Mouse (Mus musculus) limb, embryonic 13.5 days (tissue): ENCODE results near the gene Cers2. TPM values are rescaled to one million over a fixed set of nuclear protein-coding genes. Genes with fewer than 3 reads are reported as not detected.

Experiments used
- ATAC-seq: fragments of 200-750 bp; cut with Nextera tagmentation; 2 replicates; pipeline ENCODE4 v1.8.0; 2017; ENCODE audit warnings: low read depth, moderate number of reproducible peaks, moderate TSS enrichment; ENCODE audit not compliant: low FRiP score
- H3K27ac ChIP-seq: fragments of 300-500 bp; sonication (generic); 2 replicates; pipeline ENCODE4 v1.5.1; 2015; ENCODE audit warnings: inconsistent platforms, mild to moderate bottlenecking, moderate library complexity
- H3K27me3 ChIP-seq: fragments of 300-500 bp; sonication (generic); 2 replicates; pipeline ENCODE4 v1.6.1; 2015; ENCODE audit warnings: mild to moderate bottlenecking, inconsistent platforms
- H3K36me3 ChIP-seq: fragments of 300-500 bp; sonication (generic); 2 replicates; pipeline ENCODE4 v1.6.1; 2015; ENCODE audit warnings: inconsistent platforms, mild to moderate bottlenecking, moderate library complexity
- H3K4me1 ChIP-seq: fragments of 300-500 bp; sonication (generic); 2 replicates; pipeline ENCODE4 v1.6.1; 2015; ENCODE audit warnings: inconsistent platforms
- H3K4me2 ChIP-seq: fragments of 300-500 bp; sonication (generic); replicated peaks from 2 replicates; pipeline ENCODE4 v1.6.1; 2015; ENCODE audit warnings: inconsistent platforms, mild to moderate bottlenecking, moderate library complexity
- H3K4me3 ChIP-seq: fragments of 300-500 bp; sonication (generic); 2 replicates; pipeline ENCODE4 v1.5.1; 2015; ENCODE audit warnings: moderate library complexity, mild to moderate bottlenecking, inconsistent platforms
- H3K9ac ChIP-seq: fragments of 300-500 bp; sonication (generic); 2 replicates; pipeline ENCODE4 v1.6.1; 2015; ENCODE audit warnings: mild to moderate bottlenecking, inconsistent platforms
- H3K9me3 ChIP-seq: fragments of 300-500 bp; sonication (generic); 2 replicates; pipeline ENCODE4 v1.6.1; 2016; ENCODE audit warnings: inconsistent platforms
- WGBS: fragments of 180-500 bp; shearing (Covaris S2); methylation state at CpG from one replicate; pipeline ENCODE4 v1.1.7; 2015; 5-methylcytosine and 5-hydroxymethylcytosine counted together
- polyA plus RNA-seq: library from polyadenylated mRNA; unstranded; fragments of >200 nt; fragmentation: Nextera tagmentation; extraction: Ambion mirVana; gene quantifications from 2 replicates; pipeline ENCODE4 v1.2.1, GENCODE M21; 2015

Cers2 gene
- polyA plus RNA-seq, 1 experiment from 2014 or later = 184 TPM

DNA sequence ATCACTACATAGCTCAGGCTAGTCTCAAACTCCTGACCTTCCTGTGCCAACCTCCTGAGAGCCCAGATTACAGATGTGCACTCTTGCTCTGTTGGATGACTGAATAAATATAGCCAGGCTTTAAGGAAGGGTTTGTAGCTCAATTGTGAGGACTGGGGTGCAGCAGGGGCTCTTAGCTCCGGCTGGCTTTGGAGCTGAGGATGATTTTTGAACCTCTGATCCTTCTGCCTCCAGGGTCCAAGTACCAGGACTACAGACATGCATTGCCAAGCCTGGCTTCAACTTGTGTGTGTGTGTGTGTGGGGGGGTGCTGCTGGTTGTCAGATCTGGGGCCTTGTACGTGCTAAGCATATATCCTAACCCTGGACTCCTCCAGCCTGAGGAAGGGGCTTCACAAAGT lies 21.7 kb upstream of the Cers2 start:
- no peak overlapping the region for H3K27ac ChIP-seq
- no peak overlapping the region for H3K4me3 ChIP-seq
- peaks cover 10% of the 10 kb centered on the region; the same call in 1 of the 2 replicates for H3K4me1 ChIP-seq
- no peak for ATAC-seq
- no peak overlapping the region for H3K9ac ChIP-seq
- H3K4me2 ChIP-seq = no peak overlapping the region
- H3K36me3 ChIP-seq = peaks cover 88% of the 10 kb centered on the region
- no peaks in the 10 kb centered on the region for H3K9me3 ChIP-seq
- no peaks in the 10 kb centered on the region for H3K27me3 ChIP-seq
- 92% methylated on average over 2 of the region's 2 CpGs for WGBS

DNA sequence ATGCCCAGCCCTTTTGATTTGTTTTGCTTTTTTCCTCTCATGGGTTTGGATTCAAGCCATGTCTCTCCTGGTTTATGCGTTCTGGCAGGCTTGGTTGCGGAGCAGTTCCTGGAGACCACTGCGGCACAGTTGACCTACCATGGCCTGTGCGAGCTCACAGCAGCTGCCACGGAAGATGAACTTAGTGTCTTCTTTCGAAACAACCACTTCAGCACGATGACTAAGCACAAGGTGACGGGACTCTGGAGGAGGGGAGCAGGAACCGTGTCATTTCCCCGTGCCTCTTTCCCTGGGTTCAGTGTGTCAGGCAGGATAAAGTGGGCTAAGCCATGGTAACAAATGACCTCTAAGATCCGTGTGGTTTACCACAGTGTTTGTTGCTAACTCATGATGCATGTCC lies 21.1 kb upstream of the Cers2 start:
- Histone ChIP-seq H3K9ac (no peak overlapping the region), H3K9me3 (no peaks in the 10 kb centered on the region), H3K4me1 (peaks cover 10% of the 10 kb centered on the region; the same call in 1 of the 2 replicates), H3K27me3 (no peaks in the 10 kb centered on the region), H3K4me3 (no peak overlapping the region), H3K36me3 (peaks cover 84% of the 10 kb centered on the region), H3K27ac (no peak overlapping the region), H3K4me2 (no peak overlapping the region)
- no peak for ATAC-seq
- 85% methylated on average over 11 of the region's 11 CpGs for WGBS

DNA sequence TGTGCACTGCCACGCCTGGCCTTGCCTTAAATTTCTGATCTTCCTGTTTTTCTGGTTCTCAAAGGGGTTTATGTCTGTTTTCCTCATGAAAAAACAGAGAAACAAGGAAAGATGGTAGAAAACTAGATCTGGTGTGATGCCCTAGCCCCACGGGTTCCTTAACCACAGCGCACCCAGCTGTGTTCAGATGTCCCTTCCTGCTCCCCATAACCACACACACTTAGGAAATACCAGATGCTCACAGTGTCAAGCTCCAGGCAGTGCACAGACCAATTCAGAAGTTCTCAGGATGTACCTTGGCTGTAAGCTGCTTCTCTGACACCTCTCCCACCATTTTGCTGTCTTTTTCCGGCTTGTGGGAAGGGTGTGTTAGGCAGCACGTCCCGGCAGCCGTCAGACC lies 20.3 kb upstream of the Cers2 start:
- ATAC-seq = no peak
- H3K27me3 ChIP-seq = no peaks in the 10 kb centered on the region
- H3K4me2 ChIP-seq = no peak overlapping the region
- H3K4me3 ChIP-seq = no peak overlapping the region
- H3K9ac ChIP-seq = no peak overlapping the region
- WGBS = 88% methylated on average over 7 of the region's 7 CpGs
- H3K4me1 ChIP-seq = peaks cover 10% of the 10 kb centered on the region; the same call in 1 of the 2 replicates
- H3K9me3 ChIP-seq = no peaks in the 10 kb centered on the region
- H3K36me3 ChIP-seq = peaks cover 78% of the 10 kb centered on the region
- H3K27ac ChIP-seq = no peak overlapping the region

DNA sequence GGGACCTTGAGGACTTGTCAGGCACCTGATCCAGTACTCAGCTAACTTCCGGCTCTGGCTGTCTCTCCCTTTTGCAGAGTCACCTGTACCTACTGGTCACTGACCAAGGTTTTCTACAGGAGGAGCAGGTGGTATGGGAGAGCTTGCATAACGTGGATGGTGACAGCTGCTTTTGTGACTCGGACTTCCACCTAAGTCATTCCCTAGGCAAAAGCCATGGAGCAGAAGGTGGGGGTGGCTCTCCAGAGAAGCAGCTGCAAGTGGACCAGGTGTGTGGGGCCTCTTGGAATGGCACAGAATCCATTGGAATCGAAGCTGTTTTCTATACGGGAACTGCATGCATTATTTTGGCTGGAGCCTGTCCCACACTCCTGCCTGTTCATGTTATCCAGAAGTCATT lies 19.9 kb upstream of the Cers2 start:
- WGBS = 81% methylated on average over 5 of the region's 5 CpGs
- Histone ChIP-seq H3K9ac (no peak overlapping the region), H3K4me2 (no peak overlapping the region), H3K4me1 (peaks cover 10% of the 10 kb centered on the region; the same call in 1 of the 2 replicates), H3K9me3 (no peaks in the 10 kb centered on the region), H3K27me3 (no peaks in the 10 kb centered on the region), H3K4me3 (no peak overlapping the region), H3K36me3 (peaks cover 74% of the 10 kb centered on the region), H3K27ac (no peak overlapping the region)
- ATAC-seq = no peak

DNA sequence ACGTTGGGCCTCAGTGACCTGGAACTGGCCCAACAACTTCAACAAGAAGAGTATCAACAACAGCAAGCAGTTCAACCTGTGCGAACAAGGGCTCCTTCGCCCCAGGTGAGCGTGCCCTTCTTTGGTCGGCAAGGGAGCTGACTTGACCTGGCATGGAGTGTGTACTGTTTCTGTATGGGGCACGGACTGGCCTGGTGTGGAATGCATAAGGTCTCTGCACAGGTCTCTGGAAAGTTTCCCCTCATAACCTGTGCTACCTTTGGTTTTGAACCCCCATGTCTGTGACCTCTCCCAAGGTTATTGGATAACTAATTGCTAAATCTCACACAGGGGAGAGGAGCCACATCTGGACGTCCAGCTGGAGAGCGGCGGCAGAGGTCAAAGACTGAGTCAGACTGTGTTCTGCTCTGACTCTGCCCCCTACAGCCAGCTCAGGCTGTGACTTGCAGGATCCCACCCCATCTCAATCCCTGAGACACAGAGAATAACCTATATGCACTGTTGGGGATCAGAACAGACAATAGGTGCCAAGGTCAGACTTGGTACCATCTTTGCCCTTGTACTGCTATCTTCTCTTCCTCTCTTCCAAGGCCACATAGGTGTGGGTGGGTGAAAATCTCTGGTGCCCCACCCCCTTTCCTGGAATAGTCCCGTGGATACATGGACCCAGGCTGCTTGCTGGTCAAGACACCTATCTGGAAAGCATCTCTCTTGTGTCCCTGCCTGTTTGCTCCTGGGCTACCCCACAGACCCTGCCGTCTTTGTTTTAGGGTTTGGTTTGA lies 19.1 kb upstream of the Cers2 start:
- Histone ChIP-seq H3K4me3 (no peak overlapping the region), H3K36me3 (peaks cover 67% of the 10 kb centered on the region), H3K9ac (no peak overlapping the region), H3K27ac (peak overlapping the region; percentile 28; the same call in 1 of the 2 replicates), H3K4me1 (peaks cover 10% of the 10 kb centered on the region; the same call in 1 of the 2 replicates), H3K9me3 (no peaks in the 10 kb centered on the region), H3K27me3 (no peaks in the 10 kb centered on the region), H3K4me2 (no peak overlapping the region)
- ATAC-seq = 0 out of 2 replicates have a peak, but pooled peaks have one; percentile 21
- WGBS = 72% methylated on average over 11 of the region's 11 CpGs

DNA sequence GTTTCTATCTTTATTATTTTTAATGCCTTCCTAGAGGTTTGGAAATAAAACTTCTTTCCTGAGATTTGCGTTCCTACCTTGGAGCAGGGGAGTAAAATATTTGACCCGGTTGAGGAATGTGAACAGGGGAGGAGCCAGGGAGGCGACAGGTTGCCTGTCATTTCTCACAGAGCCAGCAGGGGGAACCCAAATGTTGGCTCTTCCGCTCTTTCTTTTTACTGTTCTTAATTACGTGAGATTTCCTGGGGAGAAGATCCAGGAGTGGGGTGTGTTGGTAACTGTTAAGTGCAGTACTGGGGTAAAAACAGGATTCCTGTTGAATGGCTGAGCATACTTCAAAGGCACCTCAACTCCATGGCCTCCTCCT lies 18.5 kb upstream of the Cers2 start:
- WGBS = 9% methylated on average over 5 of the region's 5 CpGs
- Histone ChIP-seq H3K9ac (no peak overlapping the region), H3K36me3 (peaks cover 61% of the 10 kb centered on the region), H3K27me3 (no peaks in the 10 kb centered on the region), H3K4me1 (peaks cover 10% of the 10 kb centered on the region; the same call in 1 of the 2 replicates), H3K4me3 (no peak overlapping the region), H3K4me2 (no peak overlapping the region), H3K9me3 (no peaks in the 10 kb centered on the region), H3K27ac (peak overlapping the region; percentile 28; the same call in 1 of the 2 replicates)
- ATAC-seq = peak; percentile 66; the same call in 1 of the 2 replicates

DNA sequence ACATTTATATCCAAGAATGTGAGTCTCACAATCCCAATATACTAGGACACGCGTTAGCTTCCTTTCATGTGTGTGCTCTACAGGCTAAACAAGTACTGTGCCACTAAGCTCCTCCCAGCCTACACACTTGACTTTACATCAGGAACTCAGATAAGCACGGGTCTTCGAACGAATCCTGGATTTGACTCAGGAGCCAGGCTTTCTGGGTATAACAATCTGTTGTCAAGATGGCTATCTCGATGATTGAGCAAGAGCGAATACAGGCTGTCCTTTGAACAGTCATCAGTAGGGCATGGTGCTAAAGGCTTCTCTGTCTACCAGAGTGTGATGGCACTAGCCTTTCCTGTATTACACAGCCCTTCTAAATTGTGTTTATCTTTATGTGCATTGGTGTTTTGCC lies 16.6 kb upstream of the Cers2 start:
- no peaks in the 10 kb centered on the region for H3K9me3 ChIP-seq
- no peak for ATAC-seq
- no peaks in the 10 kb centered on the region for H3K27me3 ChIP-seq
- WGBS = 90% methylated on average over 7 of the region's 7 CpGs
- H3K27ac ChIP-seq = no peak overlapping the region
- H3K36me3 ChIP-seq = peaks cover 41% of the 10 kb centered on the region
- no peak overlapping the region for H3K4me2 ChIP-seq
- no peak overlapping the region for H3K9ac ChIP-seq
- peaks cover 10% of the 10 kb centered on the region; the same call in 1 of the 2 replicates for H3K4me1 ChIP-seq
- no peak overlapping the region for H3K4me3 ChIP-seq

DNA sequence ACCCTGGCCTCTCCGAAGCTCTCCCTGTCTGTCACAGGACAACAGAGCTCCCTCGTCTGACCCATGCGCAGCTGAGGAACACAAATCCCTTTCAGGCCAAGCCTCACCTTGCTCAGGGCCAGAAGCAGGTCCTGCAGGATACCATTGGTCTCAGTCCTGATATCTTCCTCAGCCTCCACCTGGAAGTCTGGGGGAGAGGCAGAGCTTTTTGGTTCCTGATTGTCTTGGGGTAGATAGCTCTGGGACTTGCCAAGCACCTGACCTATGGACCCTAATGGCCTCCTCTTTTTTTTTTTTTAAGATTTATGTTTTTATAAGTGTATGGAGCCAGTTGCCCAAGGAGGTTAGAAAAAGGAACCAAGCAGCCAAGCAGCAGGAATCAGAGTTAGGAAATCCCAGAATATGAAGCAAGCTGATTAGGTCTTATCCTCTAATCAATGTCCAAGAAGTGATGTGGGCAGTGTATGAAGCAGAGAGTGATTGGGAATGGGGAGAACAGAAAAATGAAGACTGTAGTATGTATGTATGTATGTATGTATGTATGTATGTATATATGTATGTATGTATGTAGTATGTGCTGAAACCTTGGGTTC lies 13.3 kb upstream of the Cers2 start:
- H3K4me2 ChIP-seq = no peak overlapping the region
- H3K9ac ChIP-seq = no peak overlapping the region
- no peak overlapping the region for H3K4me3 ChIP-seq
- H3K27ac ChIP-seq = no peak overlapping the region
- 81% methylated on average over 3 of the region's 3 CpGs for WGBS
- ATAC-seq = no peak
- no peaks in the 10 kb centered on the region for H3K9me3 ChIP-seq
- peaks cover 2% of the 10 kb centered on the region; the same call in 1 of the 2 replicates for H3K4me1 ChIP-seq
- peaks cover 16% of the 10 kb centered on the region for H3K36me3 ChIP-seq
- no peaks in the 10 kb centered on the region for H3K27me3 ChIP-seq

DNA sequence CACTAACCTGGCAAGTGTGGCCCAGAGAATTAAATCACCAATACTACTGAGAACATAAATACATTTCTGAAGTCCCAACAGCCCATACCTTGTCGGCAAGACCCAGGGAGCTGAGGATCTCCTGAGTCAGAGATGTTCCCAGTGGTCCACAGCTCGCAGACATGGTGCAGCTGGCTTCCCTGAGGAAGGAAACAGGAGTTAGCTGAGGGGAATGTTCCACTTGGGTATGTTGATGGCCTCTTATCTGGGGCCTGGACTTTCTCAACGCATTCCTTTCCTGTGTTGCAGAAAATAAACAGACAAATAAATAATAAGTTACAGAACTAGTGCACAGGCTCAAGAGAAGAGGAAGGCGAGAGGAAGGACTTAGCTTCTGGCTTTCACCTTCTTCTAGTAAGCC lies 8.3 kb upstream of the Cers2 start:
- Histone ChIP-seq H3K27me3 (no peaks in the 10 kb centered on the region), H3K27ac (no peak overlapping the region), H3K4me3 (no peak overlapping the region), H3K9me3 (no peaks in the 10 kb centered on the region), H3K36me3 (no peaks in the 10 kb centered on the region), H3K4me2 (no peak overlapping the region), H3K9ac (no peak overlapping the region), H3K4me1 (no peaks in the 10 kb centered on the region)
- no peak for ATAC-seq
- 75% methylated on average over 4 of the region's 4 CpGs for WGBS

DNA sequence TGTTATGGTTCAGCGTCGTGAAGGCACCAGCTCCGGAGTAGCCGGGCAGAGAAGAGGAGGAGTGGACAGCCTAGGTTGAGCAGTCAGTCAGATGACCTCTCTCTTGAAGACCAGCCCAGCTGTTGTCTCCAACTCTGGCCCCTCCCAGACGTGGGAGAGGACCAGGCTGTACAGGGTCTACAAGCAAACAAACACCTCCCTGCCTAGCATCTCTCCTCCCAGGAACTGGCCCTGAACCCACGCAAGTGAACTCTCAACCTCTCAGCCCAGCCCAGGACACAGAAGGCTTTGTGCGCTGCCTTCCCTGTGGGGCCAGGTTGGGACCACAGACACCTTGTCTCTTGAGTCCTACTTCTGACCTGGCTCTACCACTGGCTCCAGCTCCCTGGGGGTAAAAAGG lies 7.5 kb upstream of the Cers2 start, which contains the start of gene Anxa9:
Gene Anxa9 (minus strand): TSS at position 77 of the 400 bp plus-strand sequence.
- no peak within 1 kb of the TSS for H3K27ac ChIP-seq
- 61% methylated on average over 7 of the region's 7 CpGs for WGBS
- 0 out of 2 replicates have a peak, but pooled peaks have one; percentile 46 for ATAC-seq

DNA sequence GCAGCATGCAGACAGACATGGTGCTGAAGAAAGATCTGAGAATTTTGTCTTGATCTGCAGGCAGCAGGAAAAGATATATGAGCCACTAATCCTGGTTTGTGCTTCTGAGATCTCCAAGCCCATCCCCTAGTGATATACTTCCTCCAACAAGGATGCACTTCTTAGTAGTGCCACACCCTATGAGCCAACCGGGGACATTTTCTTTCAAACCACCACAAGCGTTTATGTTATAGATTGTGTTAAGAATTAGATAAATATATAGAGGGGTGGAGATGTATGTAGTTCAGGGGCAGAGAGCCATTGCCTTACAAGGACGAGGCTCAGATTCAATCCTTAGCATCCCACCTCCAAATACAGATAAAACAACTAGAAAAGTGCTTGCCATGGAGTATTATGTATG lies 4.1 kb upstream of the Cers2 start:
- Histone ChIP-seq H3K27ac (no peak overlapping the region), H3K4me3 (no peak overlapping the region), H3K9ac (no peak overlapping the region), H3K9me3 (no peaks in the 10 kb centered on the region), H3K36me3 (no peaks in the 10 kb centered on the region), H3K4me1 (no peaks in the 10 kb centered on the region), H3K4me2 (no peak overlapping the region), H3K27me3 (no peaks in the 10 kb centered on the region)
- 69% methylated on average over 3 of the region's 3 CpGs for WGBS
- ATAC-seq = no peak

More for the DNA sequence above, 7.5 kb upstream of the Cers2 start, which contains the start of gene Anxa9:
- no peaks in the 10 kb centered on the region for H3K9me3 ChIP-seq
- no peaks in the 10 kb centered on the region for H3K27me3 ChIP-seq
- no peaks in the 10 kb centered on the region for H3K4me1 ChIP-seq
- H3K36me3 ChIP-seq = no peaks in the 10 kb centered on the region
- H3K4me3 ChIP-seq = no peak within 1 kb of the TSS
- no peak within 1 kb of the TSS for H3K9ac ChIP-seq
- no peak within 1 kb of the TSS for H3K4me2 ChIP-seq
